Mouse (Mus musculus): ENCODE measurements around the gene Rhou. TPM values are rescaled to one million over a fixed set of nuclear protein-coding genes. Genes with fewer than 3 reads are reported as not detected.

The Rhou gene
- polyA plus RNA-seq (2012; rRNA removed): 29.2 and 31.8 TPM in 2 replicates

DNA sequence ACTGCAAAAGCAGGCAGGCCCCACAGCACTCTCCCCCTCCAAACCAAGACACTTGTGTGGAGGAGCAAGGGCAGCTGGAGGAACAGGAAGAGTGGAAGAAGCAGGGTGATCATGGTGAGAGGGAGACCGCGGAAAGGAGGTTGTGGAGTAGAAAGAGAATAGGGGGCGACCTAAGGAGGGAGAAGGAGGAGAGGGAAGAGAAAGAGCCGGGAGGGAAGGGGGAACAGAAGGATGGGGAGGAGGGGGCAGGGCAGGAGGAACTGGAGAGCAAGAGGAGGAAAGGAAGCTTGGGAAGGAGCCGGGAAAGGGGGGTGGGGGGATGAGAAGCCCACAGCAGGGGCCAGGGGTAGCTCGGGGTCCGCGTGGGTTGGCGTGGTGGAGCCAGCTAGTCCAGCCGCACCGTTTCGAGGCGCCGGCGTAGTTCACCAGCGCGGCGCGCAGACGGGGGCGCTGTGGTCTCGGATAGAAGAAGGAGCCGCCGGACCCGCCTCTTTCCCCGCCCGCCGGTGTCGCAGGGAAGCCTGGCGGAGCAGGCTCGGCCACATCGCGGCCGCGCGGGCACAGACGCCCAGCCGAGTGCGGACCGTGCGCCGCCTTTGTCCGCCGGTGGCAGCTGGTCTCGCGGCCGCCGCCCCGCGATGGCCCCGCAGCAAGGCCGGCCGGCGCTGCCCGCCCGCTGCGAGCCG, at the start of gene Rhou:
Gene Rhou, plus strand, starts transcription at position 622 of the 686 bp plus-strand sequence.

Other genes with a start within 250 kb of the Rhou start
- gene Mc1r, start 246.8 kb upstream of the Rhou start, polyA plus RNA-seq (2012; rRNA removed): 0.03 and 0.08 TPM in 2 replicates
- 3,129 and 3,402 TPM in 2 replicates for gene Tubb3, start 242.5 kb upstream of the Rhou start, polyA plus RNA-seq (2012; rRNA removed)
- 50.0 and 50.3 TPM in 2 replicates for gene Def8, start 230.4 kb upstream of the Rhou start, polyA plus RNA-seq (2012; rRNA removed)
- 30.2 and 30.7 TPM in 2 replicates for gene Afg3l1, start 176.0 kb upstream of the Rhou start, polyA plus RNA-seq (2012; rRNA removed)
- gene Dbndd1, start 138.5 kb upstream of the Rhou start, polyA plus RNA-seq (2012; rRNA removed): 76.5 and 81.7 TPM in 2 replicates
- gene Gas8, start 135.1 kb upstream of the Rhou start, polyA plus RNA-seq (2012; rRNA removed): 50.2 and 53.7 TPM in 2 replicates
- gene Rab4a, start 152.1 kb downstream of the Rhou start, polyA plus RNA-seq (2012; rRNA removed): 64.4 and 66.9 TPM in 2 replicates
- gene Ccsap, start 206.3 kb downstream of the Rhou start, polyA plus RNA-seq (2012; rRNA removed): 11.4 and 11.5 TPM in 2 replicates
- 12.6 and 220 TPM in 2 replicates for gene Acta1, start 240.8 kb downstream of the Rhou start, polyA plus RNA-seq (2012; rRNA removed)